Mouse (Mus musculus): ENCODE data around the gene Eif4g3.
"Not testable (repeated sequence)": the region's sequence is repeated elsewhere in the genome, so short reads cannot be mapped to it uniquely, and the experiment has no call there.

Gene Eif4g3

GRCm38 (mm10) chr4:138023403-138024100, 30.7 kb downstream of the Eif4g3 start:
- no peak for DNase-seq (ENCODE audit: low spot score in 2 of 2)

- no peak for DNase-seq (ENCODE audit: low spot score in 2 of 2)
Observed at GRCm38 (mm10) chr4:138029168-138029567, 36.3 kb downstream of the Eif4g3 start.

GRCm38 (mm10) chr4:138031828-138032227, 39.0 kb downstream of the Eif4g3 start:
- DNase-seq (ENCODE audit: low spot score in 2 of 2): no peak

GRCm38 (mm10) chr4:138033871-138034270, 41.0 kb downstream of the Eif4g3 start:
- DNase-seq (ENCODE audit: low spot score in 2 of 2): no peak

- DNase-seq (ENCODE audit: low spot score in 2 of 2): no peak
Observed at GRCm38 (mm10) chr4:138035435-138036120, 42.8 kb downstream of the Eif4g3 start.

GRCm38 (mm10) chr4:138037110-138037509, 44.3 kb downstream of the Eif4g3 start:
- no peak for DNase-seq (ENCODE audit: low spot score in 2 of 2)

- no peak for DNase-seq (ENCODE audit: low spot score in 2 of 2)
Observed at GRCm38 (mm10) chr4:138037896-138038295, 45.1 kb downstream of the Eif4g3 start.

- DNase-seq (ENCODE audit: low spot score in 2 of 2): no peak
Observed at GRCm38 (mm10) chr4:138038365-138039274, 45.8 kb downstream of the Eif4g3 start.

- DNase-seq (ENCODE audit: low spot score in 2 of 2): no peak
Observed at GRCm38 (mm10) chr4:138039275-138039651, 46.4 kb downstream of the Eif4g3 start.

GRCm38 (mm10) chr4:138040589-138040988, 47.8 kb downstream of the Eif4g3 start:
- no peak for DNase-seq (ENCODE audit: low spot score in 2 of 2)

GRCm38 (mm10) chr4:138041566-138042256, 48.9 kb downstream of the Eif4g3 start:
- no peak for DNase-seq (ENCODE audit: low spot score in 2 of 2)

- DNase-seq (ENCODE audit: low spot score in 2 of 2): no peak
Observed at GRCm38 (mm10) chr4:138042257-138042589, 49.4 kb downstream of the Eif4g3 start.

- DNase-seq (ENCODE audit: low spot score in 2 of 2): no peak
Observed at GRCm38 (mm10) chr4:138042625-138043024, 49.8 kb downstream of the Eif4g3 start.

- no peak for DNase-seq (ENCODE audit: low spot score in 2 of 2)
Observed at GRCm38 (mm10) chr4:138044841-138045500, 52.1 kb downstream of the Eif4g3 start.

- DNase-seq (ENCODE audit: low spot score in 2 of 2): peak in 1 of 2 experiments; percentile 35
Observed at GRCm38 (mm10) chr4:138045809-138046208, 53.0 kb downstream of the Eif4g3 start.

- DNase-seq (ENCODE audit: low spot score in 2 of 2): no peak
Observed at GRCm38 (mm10) chr4:138046371-138046770, 53.5 kb downstream of the Eif4g3 start.

GRCm38 (mm10) chr4:138049547-138049946, 56.7 kb downstream of the Eif4g3 start:
- no peak for DNase-seq (ENCODE audit: low spot score in 2 of 2)

GRCm38 (mm10) chr4:138051488-138051887, 58.7 kb downstream of the Eif4g3 start:
- no peak for DNase-seq (ENCODE audit: low spot score in 2 of 2)

GRCm38 (mm10) chr4:138056658-138057057, 63.8 kb downstream of the Eif4g3 start:
- no peak for DNase-seq (ENCODE audit: low spot score in 2 of 2)

- not testable (repeated sequence) for DNase-seq (ENCODE audit: low spot score in 2 of 2)
Observed at GRCm38 (mm10) chr4:138057196-138057754, 64.5 kb downstream of the Eif4g3 start.

GRCm38 (mm10) chr4:138061161-138061560, 68.3 kb downstream of the Eif4g3 start:
- DNase-seq (ENCODE audit: low spot score in 2 of 2): no peak

Data from spleen, postnatal 10 days (tissue).